Mouse (Mus musculus) stomach, postnatal 0 days (tissue): ENCODE measurements around the gene Trak1.

Experiments
- CTCF ChIP-seq: IDR thresholded peaks from 2 replicates; pipeline ENCODE4 v1.5.1; 2016; ENCODE audit warnings: antibody characterized with exemption, low read depth, mild to moderate bottlenecking, moderate library complexity
- EP300 ChIP-seq: optimal IDR thresholded peaks from 2 replicates; pipeline ENCODE3; 2016; ENCODE audit warnings: antibody characterized with exemption

DNA sequence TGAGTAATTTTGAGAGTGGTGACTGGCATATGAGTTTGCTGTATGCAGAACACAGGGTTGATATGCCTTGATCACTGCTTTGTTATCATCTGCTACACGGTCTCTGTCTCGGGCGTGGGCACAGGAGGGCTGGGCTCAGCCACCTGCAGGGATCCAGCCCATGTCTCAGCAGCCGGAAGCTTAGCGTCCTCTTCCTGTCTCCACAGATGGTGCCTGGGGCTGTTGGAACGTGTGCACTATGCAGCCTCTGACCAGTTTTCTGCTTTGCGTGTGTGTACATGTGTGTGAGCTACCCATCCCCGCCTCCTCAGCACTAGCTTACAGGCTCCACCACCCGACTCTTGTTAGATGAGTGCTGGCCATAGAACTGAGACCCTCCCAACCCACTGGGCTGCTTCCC lies 63.7 kb downstream of the Trak1 start:
- TF ChIP-seq CTCF (no peak), EP300 (no peak)
